Mouse (Mus musculus): ENCODE data around the gene Chd6. TPM values are rescaled to one million over a fixed set of nuclear protein-coding genes. Genes with fewer than 3 reads are reported as not detected.
"Not testable (repeated sequence)": the region's sequence is repeated elsewhere in the genome, so short reads cannot be mapped to it uniquely, and the experiment has no call there.

Chd6 gene
- total RNA-seq, 2 experiments from 2014 or later, result 21.4 to 40.5 TPM

DNA sequence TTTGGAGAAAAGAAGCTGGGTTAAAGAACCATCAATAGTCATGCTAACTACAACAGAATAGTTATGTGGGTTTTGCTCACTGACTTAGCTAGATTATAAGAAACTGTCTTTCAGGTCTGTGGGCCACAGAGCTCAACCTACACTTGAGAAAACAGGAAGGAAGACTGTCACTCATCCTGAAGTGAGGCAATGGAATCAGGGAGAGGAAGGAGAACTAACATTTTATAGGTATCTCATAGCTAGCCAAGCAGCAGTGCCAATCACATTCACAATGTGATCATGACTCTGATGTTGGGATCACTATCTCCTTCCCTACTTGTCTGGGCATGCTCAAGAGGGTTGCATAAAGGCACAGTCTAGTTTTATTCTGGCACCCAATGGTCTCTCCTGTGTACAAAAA, 121.4 kb downstream of the Chd6 start:
- DNase-seq, result no peak

GRCm38 (mm10) chr2:160982636-160983035, 126.2 kb downstream of the Chd6 start:
- DNase-seq, result peak; percentile 28 to 49

- DNase-seq, result no peak
Observed at GRCm38 (mm10) chr2:160981791-160982190, 127.1 kb downstream of the Chd6 start.

DNA sequence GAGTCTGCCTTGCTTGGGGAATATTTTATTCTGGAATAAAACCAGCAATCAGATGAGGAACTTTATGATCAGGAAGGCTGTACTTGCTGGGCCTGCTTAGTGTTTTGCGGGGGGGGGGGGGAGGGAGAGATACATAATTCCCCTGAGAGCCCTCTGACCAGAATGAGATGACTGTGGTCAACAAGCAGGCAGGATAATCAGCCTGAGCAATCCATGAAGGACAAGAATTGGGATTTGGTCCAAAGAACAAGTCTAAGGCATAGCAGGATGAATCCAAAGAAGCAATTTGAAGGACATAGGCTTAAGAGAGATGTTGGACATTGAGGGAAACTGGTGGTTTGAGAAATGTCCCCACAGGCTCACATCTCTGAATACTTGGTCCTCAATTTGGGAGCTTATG, 130.2 kb downstream of the Chd6 start:
- DNase-seq, result no peak

- DNase-seq, result peak in 1 of 2 experiments; percentile 56
Observed at GRCm38 (mm10) chr2:160977248-160977647, 131.6 kb downstream of the Chd6 start.

DNA sequence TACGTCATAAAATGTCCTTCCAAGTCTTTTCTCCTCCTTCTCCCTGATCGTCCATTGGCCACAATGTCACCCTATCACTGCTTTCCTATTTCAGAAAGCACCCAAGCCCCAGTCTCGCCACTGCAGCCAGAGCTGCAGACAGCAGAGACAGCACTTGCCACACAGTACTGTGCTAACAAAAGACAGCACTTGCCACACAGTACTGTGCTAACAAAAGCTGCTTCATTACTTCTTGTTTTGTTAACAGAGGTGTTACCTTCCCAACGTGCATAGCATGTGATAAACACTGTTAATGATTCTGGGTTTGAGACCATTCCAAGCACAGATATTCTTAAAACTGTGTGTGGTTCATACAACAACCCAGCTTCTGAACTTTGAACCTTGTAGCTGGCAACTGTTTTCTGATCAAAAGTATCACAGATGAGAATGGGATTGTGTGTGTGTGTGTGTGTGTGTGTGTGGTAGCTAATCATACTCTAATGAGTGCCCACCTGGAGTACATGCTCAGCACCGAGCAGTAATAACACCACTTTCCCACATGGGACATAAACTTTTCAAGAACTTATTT, 135.1 kb downstream of the Chd6 start:
- no peak for DNase-seq

DNA sequence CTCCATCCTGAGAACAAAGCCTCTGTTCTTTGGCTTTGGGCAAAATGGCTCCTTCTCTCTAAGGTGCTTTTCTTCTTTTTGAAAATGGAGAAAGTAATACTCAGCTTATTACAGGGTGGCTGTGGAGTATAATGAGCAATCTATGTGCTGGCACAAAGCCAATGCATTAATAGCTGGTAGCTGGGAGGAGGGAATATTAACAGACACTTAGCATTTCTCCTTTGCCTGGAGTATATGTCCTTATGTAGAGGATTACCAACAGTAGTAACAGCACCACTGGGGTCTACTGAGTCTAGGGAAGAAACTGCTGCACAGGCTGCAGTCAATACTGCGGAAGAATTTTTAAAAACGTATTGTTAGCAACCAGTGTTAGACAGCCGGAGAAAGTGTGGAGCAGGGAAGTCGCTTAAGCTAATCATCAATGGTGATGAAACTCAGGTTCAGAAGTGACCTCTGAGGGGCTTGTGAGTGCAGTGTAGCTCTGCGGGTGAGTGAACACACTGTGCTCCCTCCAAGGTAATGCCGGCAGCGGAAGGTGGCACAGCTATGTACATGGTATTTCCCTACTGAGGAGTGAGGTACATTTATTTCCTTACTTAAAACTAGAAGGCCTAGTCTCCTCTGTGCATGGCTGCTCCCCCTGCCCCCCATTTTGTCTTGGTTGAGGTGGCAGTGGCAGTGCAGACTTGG, 136.6 kb downstream of the Chd6 start:
- no peak for DNase-seq

- DNase-seq, result no peak
Observed at GRCm38 (mm10) chr2:160962149-160962548, 146.7 kb downstream of the Chd6 start.

DNA sequence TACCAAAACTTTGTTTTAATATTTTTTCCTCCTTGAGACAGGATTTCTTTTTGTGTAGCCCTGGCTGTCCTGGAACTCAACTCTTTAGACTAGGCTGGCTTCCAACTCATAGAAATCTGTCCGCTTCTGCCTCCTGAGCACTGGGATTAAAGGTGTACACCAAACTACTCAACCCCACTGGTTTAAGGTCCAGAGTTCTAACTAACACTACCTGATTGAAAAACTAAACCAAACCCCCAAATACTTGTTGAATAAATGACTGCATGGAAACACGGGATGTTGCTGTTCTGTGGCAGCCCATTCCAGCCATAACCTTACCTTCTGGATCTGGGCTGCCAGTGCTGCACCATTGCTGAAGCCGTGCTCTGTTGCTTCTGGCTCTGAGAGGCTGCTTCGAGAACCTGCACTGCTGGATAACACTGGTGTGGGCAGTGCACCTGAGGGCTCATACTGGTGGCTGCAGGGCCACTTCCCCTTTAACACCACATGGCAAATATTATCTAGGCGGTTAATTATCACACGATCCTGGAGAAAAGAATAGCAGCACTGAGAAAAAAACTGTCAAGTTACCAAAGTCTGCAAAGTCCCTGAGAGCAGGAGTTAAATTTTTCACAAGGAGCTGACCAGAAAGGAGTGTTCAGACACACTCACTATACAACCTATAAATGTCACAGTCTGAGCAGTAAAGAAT, 147.8 kb downstream of the Chd6 start:
- DNase-seq, result no peak

DNA sequence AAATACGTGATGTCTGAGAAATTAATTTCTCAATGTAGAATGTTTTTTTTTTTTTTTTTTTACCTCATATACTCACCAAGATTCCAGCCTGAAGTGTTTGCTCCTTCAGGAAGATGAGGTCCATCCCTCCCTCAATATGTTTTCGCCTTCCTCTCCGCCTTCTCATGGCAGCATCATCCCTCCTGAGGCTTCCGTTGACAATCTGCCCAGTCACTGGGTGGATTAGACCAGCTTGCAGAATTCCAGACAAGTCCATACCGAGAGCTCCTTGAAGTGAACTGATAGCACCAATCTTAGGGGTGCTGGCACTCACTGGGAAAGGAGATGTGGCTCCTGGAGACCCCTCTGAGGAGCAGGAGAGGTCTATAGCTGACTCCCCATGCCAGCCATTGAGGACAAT, 149.0 kb downstream of the Chd6 start:
- no peak for DNase-seq

DNA sequence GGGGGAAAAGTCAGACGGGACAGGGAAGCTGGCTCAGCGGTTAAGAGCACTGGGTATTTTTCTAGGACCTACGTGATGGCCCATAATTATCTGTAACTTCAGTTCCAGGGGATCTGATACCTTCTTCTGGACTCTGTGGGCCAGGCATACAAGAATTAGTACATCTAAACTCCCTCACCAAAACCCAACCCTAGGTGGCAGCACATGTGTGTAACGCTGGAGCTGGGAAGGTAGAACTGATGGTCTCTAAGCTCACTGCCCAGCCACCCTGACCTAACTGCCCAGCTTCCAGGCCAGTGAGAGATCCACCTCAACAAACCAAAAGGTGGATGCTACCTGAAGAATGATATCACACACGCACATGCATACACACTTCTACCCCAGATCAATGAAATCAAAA, 150.1 kb downstream of the Chd6 start:
- peak; percentile 16 to 51 for DNase-seq

DNA sequence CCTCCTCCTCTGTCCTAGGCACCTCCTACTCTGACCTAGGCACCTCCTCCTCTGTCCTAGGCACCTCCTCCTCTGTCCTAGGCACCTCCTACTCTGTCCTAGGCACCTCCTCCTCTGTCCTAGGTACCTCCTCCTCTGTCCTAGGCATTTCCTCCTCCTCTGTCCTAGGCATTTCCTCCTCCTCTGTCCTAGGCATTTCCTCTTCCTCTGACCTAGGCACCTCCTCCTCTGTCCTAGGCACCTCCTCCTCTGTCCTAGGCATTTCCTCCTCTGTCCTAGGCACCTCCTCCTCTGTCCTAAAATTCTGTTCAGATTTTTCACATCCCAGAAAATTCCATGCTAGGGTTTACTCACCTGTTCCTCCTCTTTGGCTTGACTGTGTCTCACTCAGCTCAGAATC, 151.1 kb downstream of the Chd6 start:
- DNase-seq, result not testable (repeated sequence)

GRCm38 (mm10) chr2:160957307-160957706, 151.6 kb downstream of the Chd6 start:
- DNase-seq, result not testable (repeated sequence)

- DNase-seq, result peak; percentile 32 to 58
Observed at GRCm38 (mm10) chr2:160955331-160955730, 153.5 kb downstream of the Chd6 start.

DNA sequence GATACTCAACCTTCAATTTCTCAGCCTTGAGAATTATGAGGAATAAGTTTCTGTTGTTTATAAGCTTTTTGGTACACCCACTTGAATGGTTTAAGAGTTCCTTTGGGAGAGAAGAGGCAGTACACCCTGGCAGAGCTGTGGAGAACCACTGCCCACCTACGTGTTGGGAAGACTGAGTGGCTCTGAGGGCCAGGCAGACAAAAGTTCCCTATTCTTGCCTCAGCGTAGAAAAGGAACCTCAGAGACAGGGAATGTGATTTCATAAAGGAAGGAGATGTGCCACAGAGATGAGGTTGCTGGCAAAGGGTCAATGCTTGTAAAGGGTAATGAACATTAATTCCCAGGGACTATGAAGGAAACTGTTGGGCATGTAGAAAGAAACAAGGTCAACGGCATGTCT, 154.3 kb downstream of the Chd6 start:
- no peak for DNase-seq

DNA sequence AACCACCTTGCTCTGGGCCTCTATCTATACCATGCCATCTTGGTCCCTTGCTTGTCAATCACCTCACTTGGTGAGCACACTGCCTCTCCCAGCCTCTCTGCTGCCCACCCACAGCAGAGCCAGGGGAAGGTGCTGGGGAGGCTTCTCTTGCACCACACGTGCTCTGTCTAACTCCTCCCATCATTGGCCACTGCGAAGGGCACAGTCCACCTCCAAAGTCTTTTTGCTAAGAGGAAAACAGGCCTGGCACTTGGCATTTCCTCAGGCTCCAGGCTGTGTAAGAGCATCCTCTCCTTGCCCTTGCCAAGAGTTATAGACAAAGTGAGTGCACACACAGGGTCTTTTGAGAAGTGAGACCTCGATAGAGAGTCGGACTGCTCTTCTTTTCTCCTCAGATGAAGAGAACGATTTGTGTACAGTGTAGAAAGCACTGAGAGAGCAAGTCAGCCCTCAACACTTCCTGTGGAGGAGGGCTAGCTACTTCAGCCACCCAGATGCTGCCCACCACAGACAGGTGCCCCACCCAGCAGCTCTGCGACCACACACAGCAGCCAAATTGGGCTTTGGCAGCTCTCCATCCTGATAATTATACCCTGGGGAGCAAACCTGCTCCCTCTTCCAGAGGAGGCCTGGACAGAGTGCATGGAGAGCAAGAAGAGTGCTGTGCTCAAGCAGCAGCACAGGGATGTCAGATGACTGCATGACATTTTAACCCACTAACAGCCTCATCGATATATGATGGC, 155.6 kb downstream of the Chd6 start:
- no peak for DNase-seq

- no peak for DNase-seq
Observed at GRCm38 (mm10) chr2:160951595-160951994, 157.3 kb downstream of the Chd6 start.

GRCm38 (mm10) chr2:160942443-160942842, 166.4 kb downstream of the Chd6 start:
- no peak for DNase-seq

DNA sequence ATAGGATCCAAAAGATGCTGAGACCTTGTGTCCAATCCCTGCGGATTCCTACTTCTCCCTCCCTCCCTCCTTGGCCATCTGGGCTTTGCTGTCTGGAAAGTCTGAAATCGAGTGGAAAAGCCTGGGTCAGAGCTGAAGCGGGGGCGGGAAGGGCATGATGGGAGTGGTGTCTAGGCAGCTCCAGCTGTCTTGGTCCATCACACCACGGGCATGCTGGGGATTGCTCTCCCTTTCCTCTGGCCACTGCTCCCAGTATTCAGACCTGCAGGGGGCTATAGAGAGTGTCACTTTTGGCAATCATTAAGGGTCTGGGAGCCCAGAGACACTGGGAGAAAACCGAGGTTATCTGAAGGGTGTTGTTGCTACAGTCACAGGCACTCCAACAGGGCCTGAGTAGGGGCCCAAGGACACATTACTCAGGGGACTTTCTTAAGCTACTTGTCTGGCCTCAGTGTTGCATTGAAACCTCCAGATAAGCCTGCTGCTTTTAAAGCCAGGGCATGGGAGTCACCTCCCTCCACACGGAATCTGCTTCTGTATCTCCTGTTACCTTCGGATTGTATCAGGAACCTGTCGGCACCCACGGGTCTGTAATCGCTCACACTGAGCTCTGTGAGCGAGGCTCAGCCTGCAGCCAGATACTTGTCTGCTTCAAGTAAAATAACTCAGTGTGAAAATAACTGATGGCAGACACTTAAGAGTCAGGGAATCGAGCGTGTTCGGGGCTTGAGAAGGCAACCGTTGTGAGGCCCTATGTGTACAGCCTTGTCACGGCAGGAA, 167.8 kb downstream of the Chd6 start:
- no peak for DNase-seq

GRCm38 (mm10) chr2:160934451-160934850, 174.4 kb downstream of the Chd6 start:
- DNase-seq, result no peak

GRCm38 (mm10) chr2:160933890-160934289, 175.0 kb downstream of the Chd6 start:
- DNase-seq, result no peak

GRCm38 (mm10) chr2:160932981-160933380, 175.9 kb downstream of the Chd6 start:
- DNase-seq, result peak in 1 of 2 experiments; percentile 35

Measured in heart, adult 18-20 months (tissue).